Mouse (Mus musculus) small intestine, adult 2 months (tissue): ENCODE measurements around the gene Mea1. TPM values are rescaled to one million over a fixed set of nuclear protein-coding genes. Genes with fewer than 3 reads are reported as not detected.

Experiments used
- H3K27ac ChIP-seq: fragments of 200-500 bp; 2 replicates; pipeline ENCODE4 v1.5.1; 2012; ENCODE audit warnings: low read depth, low read length, control low read depth, inconsistent platforms; ENCODE audit not compliant: insufficient read depth
- H3K27me3 ChIP-seq: fragments of 200-500 bp; 2 replicates; pipeline ENCODE4 v1.6.1; 2012; ENCODE audit warnings: mild to moderate bottlenecking, moderate library complexity, low read length, inconsistent platforms; ENCODE audit not compliant: control insufficient read depth, insufficient read depth
- H3K36me3 ChIP-seq: fragments of 200-500 bp; 2 replicates; pipeline ENCODE4 v1.6.1; 2012; ENCODE audit warnings: mild to moderate bottlenecking, low read length, control low read depth, inconsistent platforms; ENCODE audit not compliant: control insufficient read depth, insufficient read depth
- H3K4me1 ChIP-seq: fragments of 200-500 bp; 2 replicates; pipeline ENCODE4 v1.6.1; 2012; ENCODE audit warnings: low read length, inconsistent platforms, mixed read lengths; ENCODE audit not compliant: control insufficient read depth, insufficient read depth, insufficient read length
- H3K4me3 ChIP-seq: fragments of 200-500 bp; 2 replicates; pipeline ENCODE4 v1.5.1; 2012; ENCODE audit warnings: low read depth, mild to moderate bottlenecking, control low read depth, inconsistent platforms, low read length, moderate library complexity
- CTCF ChIP-seq: fragments of 200-500 bp; IDR thresholded peaks from 2 replicates; pipeline ENCODE4 v1.5.1; 2012; ENCODE audit warnings: low read depth, mild to moderate bottlenecking, control low read depth, inconsistent platforms, low read length, moderate library complexity, mixed read lengths; ENCODE audit not compliant: insufficient replicate concordance, insufficient read length; ENCODE audit errors: extremely low read depth
- POLR2A ChIP-seq: fragments of 200-500 bp; IDR thresholded peaks from 2 replicates; pipeline ENCODE4 v1.6.1; 2012; ENCODE audit warnings: low read depth, mild to moderate bottlenecking, control low read depth, inconsistent platforms, low read length, moderate library complexity
- WGBS: fragments of 180-500 bp; shearing (Covaris S2); methylation state at CpG from one replicate; pipeline ENCODE4 v1.1.7; 2018; 5-methylcytosine and 5-hydroxymethylcytosine counted together
- polyA plus RNA-seq: library from polyadenylated mRNA; depleted of rRNA; stranded (reverse); fragments of >200 nt; gene quantifications from 2 replicates; pipeline ENCODE4 v1.2.3, GENCODE M21; 2012; rRNA removed

The Mea1 gene
- polyA plus RNA-seq, 1 experiment = 52.7 TPM

DNA sequence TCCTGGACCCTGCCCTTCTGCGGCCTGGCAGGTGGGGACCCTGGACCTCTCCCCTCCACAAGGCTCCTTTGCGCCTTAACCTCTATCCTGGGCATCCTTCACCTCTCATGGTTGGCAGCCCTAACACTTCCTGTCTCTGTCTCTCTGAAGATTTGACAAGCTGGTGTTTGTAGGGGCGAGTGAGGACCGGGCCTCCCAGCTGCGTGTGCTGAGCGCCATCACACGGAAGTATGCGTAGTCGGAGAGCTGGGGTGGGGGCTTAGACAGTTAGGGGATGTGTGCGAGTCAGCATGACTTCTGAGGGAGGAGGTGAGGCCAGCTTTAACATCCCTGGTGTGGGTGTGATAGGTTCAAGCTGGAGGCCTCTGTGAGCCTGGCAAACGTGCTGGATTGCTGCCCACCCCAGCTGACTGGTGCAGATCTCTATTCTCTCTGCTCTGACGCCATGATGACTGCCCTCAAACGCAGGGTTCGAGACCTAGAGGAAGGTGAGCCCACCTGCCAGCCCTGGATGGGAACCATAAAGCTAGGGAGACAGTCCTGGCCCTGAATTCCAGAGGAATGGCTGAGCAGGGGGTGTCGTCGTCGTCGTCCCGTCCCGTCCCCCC is 46.0 kb downstream of the Mea1 start:
- H3K27me3 ChIP-seq = no peaks in the 10 kb centered on the region
- 85% methylated on average over 18 of the region's 20 CpGs for WGBS
- H3K4me1 ChIP-seq = peaks cover 7% of the 10 kb centered on the region
- peaks cover 27% of the 10 kb centered on the region for H3K36me3 ChIP-seq
- no peak overlapping the region for H3K27ac ChIP-seq
- TF ChIP-seq CTCF (no peak), POLR2A (no peak)
- no peak overlapping the region for H3K4me3 ChIP-seq

DNA sequence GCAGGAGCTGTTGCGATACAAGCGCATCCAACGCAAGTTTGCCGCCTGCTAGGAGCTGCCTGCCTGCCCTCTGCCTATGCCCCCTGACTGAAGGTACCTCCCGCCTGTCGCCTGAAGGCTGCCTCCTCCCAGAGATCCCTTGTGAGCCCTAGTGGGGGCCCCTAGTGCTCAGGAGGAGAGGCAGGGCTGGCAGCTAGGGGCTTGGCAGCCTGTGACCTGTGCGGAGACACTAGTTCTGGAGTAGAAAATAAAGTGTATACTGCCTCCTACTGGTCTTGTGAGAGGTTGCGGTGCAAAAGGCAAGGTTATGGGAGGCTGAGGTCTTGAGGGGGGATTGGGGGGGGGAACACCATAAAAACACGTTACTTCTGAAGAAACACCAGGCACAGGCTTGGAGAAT is 46.7 kb downstream of the Mea1 start:
- Histone ChIP-seq H3K4me3 (no peak overlapping the region), H3K4me1 (peaks cover 7% of the 10 kb centered on the region), H3K27ac (no peak overlapping the region), H3K27me3 (no peaks in the 10 kb centered on the region), H3K36me3 (peaks cover 23% of the 10 kb centered on the region)
- TF ChIP-seq POLR2A (no peak), CTCF (peak; percentile 43; the same call in 1 of the 2 replicates)
- WGBS = 79% methylated on average over 9 of the region's 9 CpGs

- Histone ChIP-seq H3K4me3 (no peak overlapping the region), H3K36me3 (peaks cover 22% of the 10 kb centered on the region), H3K27me3 (no peaks in the 10 kb centered on the region), H3K27ac (no peak overlapping the region), H3K4me1 (peaks cover 7% of the 10 kb centered on the region)
- TF ChIP-seq CTCF (no peak), POLR2A (no peak)
- WGBS = 89% methylated on average over 26 of the region's 26 CpGs
These were observed 47.4 kb downstream of the Mea1 start for GRCm38 (mm10) chr17:46725731-46726645.

DNA sequence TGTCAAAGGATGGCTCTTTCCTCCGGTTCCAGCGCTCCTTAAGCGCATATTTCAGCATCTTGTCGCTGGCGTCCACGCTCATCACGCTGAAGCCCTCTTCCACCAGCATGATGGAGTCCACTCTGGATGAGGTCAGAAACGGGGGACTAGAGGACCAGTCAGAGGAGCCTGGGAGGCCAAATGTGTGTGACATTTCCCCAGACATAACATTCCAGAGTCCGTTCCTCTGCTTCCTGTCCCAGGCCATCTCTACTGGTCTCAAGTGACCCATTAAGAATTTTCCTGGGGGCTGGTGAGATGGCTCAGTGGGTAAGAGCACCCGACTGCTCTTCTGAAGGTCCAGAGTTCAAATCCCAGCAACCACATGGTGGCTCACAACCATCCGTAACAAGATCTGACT is 48.7 kb downstream of the Mea1 start:
- Histone ChIP-seq H3K27ac (no peak overlapping the region), H3K27me3 (no peaks in the 10 kb centered on the region), H3K4me3 (no peak overlapping the region), H3K4me1 (peaks cover 7% of the 10 kb centered on the region), H3K36me3 (peaks cover 14% of the 10 kb centered on the region)
- TF ChIP-seq CTCF (no peak), POLR2A (no peak)
- WGBS = 88% methylated on average over 11 of the region's 11 CpGs

GRCm38 (mm10) chr17:46728021-46728420 is 49.4 kb downstream of the Mea1 start:
- TF ChIP-seq POLR2A = no peak
- peak; percentile 39; the same call in 1 of the 2 replicates for TF ChIP-seq CTCF
- H3K27me3 ChIP-seq = no peaks in the 10 kb centered on the region
- peaks cover 10% of the 10 kb centered on the region for H3K36me3 ChIP-seq
- 52% methylated on average over 6 of the region's 6 CpGs for WGBS
- H3K27ac ChIP-seq = no peak overlapping the region
- no peak overlapping the region for H3K4me3 ChIP-seq
- H3K4me1 ChIP-seq = peaks cover 7% of the 10 kb centered on the region

DNA sequence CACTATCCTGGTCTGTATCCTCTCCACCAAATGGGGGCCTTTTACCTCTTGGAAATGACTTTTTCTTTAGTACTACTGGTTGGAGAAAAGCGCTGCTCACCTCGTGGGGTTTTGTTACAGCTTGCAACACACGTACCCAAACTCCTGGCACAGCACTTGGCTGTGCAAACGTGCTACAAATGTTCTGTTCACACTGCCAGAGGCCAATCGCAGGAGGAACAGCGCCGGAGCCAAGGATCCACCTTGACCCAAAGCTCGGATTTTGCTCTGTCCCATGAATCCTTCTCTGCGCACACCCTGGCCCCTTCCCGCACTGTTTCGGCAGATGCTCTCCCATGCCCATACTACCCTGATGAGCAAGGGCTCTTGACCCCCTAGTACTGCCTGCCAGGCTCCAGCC is 49.9 kb downstream of the Mea1 start:
- 34% methylated on average over 11 of the region's 11 CpGs for WGBS
- Histone ChIP-seq H3K27me3 (no peaks in the 10 kb centered on the region), H3K36me3 (peaks cover 8% of the 10 kb centered on the region), H3K4me3 (peak overlapping the region; percentile 54), H3K27ac (no peak overlapping the region), H3K4me1 (peaks cover 7% of the 10 kb centered on the region)
- TF ChIP-seq POLR2A = no peak
- no peak for TF ChIP-seq CTCF

DNA sequence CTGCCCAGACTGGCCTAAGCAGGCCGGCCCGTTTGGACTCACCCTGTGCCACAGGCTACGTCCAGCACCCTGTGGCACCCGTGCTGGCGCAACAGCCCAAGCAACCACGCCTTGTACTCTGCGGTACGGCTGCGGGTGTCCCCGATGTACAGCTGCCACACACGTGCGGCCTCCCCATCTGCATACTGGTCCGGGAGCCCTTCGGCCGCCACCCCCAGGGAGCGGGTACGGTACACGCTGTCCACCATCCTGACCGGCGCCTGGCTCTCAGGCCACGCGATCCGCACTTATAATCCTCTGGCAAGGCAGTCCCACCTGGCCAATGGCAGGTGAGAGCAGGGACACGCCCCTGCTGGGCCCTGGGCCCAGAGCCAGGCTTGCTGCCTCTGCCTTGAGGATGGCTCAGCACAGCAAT is 50.3 kb downstream of the Mea1 start, which contains the start of gene Gnmt:
Gene Gnmt (minus strand): TSS at position 265 of the 415 bp plus-strand sequence.
- Histone ChIP-seq H3K27me3 (no peaks in the 10 kb centered on the region), H3K36me3 (peaks cover 4% of the 10 kb centered on the region), H3K27ac (no peak within 1 kb of the TSS), H3K4me3 (peak within 1 kb of the TSS; percentile 54), H3K4me1 (peaks cover 7% of the 10 kb centered on the region)
- WGBS = 11% methylated on average over 24 of the region's 24 CpGs
- TF ChIP-seq CTCF (no peak), POLR2A (no peak)

Other genes with a start within 250 kb of the Mea1 start
- not detected in 2 replicates for gene Crip3, start 249.9 kb upstream of the Mea1 start, polyA plus RNA-seq
- gene Slc22a7, start 240.3 kb upstream of the Mea1 start, polyA plus RNA-seq = not detected in 2 replicates
- 0.20 and 0.25 TPM in 2 replicates for gene Ttbk1, start 191.1 kb upstream of the Mea1 start, polyA plus RNA-seq
- gene Dnph1, start 182.1 kb upstream of the Mea1 start, polyA plus RNA-seq = 3.3 and 6.3 TPM in 2 replicates
- gene Cul9, start 132.4 kb upstream of the Mea1 start, polyA plus RNA-seq = 5.0 and 5.8 TPM in 2 replicates
- 103 and 183 TPM in 2 replicates for gene Srf, start 122.6 kb upstream of the Mea1 start, polyA plus RNA-seq
- 6.6 and 6.8 TPM in 2 replicates for gene Ptk7, start 49.3 kb upstream of the Mea1 start, polyA plus RNA-seq
- 103 and 213 TPM in 2 replicates for gene Klc4, start 32.8 kb upstream of the Mea1 start, polyA plus RNA-seq
- 47.6 and 82.8 TPM in 2 replicates for gene Mrpl2, start 32.6 kb upstream of the Mea1 start, polyA plus RNA-seq
- gene Cul7, start 28.5 kb upstream of the Mea1 start, polyA plus RNA-seq = 7.6 and 12.1 TPM in 2 replicates
- gene Rrp36, start 4.4 kb upstream of the Mea1 start, polyA plus RNA-seq = 30.8 and 47.4 TPM in 2 replicates
- 48.3 and 99.3 TPM in 2 replicates for gene Klhdc3, start 2.1 kb downstream of the Mea1 start, polyA plus RNA-seq
- 32.4 and 150 TPM in 2 replicates for gene Ppp2r5d, start 26.3 kb downstream of the Mea1 start, polyA plus RNA-seq
- gene Pex6, start 32.7 kb downstream of the Mea1 start, polyA plus RNA-seq = 40.1 and 74.9 TPM in 2 replicates
- 1.5 and 34.6 TPM in 2 replicates for gene Gnmt, start 50.4 kb downstream of the Mea1 start, polyA plus RNA-seq
- gene Cnpy3, start 73.4 kb downstream of the Mea1 start, polyA plus RNA-seq = 14.3 and 23.7 TPM in 2 replicates
- not detected in 2 replicates for gene Ptcra, start 84.9 kb downstream of the Mea1 start, polyA plus RNA-seq
- gene 2310039H08Rik, start 93.8 kb downstream of the Mea1 start, polyA plus RNA-seq = 107 and 109 TPM in 2 replicates
- gene Rpl7l1, start 103.9 kb downstream of the Mea1 start, polyA plus RNA-seq = 5.4 and 7.4 TPM in 2 replicates
- 4.0 and 7.1 TPM in 2 replicates for gene Bicral, start 179.7 kb downstream of the Mea1 start, polyA plus RNA-seq
- gene Tbcc, start 211.9 kb downstream of the Mea1 start, polyA plus RNA-seq = 16.7 and 29.0 TPM in 2 replicates
- gene Prph2, start 231.7 kb downstream of the Mea1 start, polyA plus RNA-seq = not detected in 2 replicates